Mouse (Mus musculus): Measurements from ENCODE around the gene Uap1l1.

Uap1l1 gene

DNA sequence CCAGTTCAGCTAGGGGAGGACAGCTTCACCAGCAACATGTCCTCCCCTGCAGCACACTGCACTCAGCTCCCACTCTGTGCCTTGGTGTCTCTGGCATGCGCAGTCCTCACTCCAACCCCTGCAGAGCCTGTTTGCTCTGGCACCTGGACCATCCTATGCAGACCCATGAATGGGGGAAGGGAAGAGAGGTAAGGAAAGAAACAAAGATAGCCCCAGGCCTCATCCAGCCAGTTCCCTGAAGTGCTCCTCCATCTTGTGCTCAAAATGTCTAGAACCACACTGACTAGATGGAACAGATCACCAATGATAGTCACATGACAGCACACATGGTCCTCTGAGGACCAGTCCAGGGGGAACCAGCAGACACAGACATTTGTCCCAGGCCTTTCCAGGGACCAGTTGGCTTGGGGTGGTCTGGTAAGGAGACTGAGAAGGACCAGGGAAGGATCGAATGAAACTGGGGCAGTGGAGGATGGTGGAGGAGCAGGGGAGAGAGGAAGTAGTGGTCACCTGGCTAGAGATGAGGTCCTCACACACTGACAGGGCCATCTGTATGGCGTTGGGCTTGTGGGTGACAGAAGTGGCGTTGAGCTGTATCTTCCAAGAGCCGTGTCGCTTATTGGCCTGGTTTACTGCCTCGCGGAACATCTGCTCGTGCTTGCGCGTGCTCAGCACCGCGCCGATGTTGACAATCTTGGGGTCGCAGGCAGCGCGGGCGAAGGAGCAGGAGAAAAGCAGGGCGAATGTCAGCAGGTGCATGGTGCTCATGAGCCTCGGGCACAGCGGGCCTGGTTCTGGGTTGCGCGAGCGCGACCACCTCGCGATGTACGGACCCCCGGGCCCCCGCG lies 47.1 kb downstream of the Uap1l1 start:
- no peak for DNase-seq (ENCODE audit: low spot score)

DNA sequence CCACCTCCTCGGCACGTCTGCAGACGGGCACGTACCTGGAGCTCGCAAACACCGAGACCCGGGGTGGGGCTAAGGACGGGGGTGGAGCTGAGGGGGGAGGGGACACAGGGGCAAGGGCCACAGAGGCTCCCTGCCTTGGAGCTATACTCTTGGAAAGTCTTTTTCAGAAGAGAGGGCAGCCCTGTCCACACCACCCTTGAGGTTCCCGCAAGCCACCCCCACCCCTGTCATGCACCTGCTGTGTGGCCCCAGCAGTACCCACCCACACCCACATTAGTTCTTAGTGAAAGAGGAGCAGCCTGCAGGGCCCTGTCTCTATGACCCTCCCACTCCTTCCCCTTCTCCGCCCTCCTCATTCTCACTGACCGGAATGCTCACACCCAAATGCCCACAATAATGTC lies 54.0 kb downstream of the Uap1l1 start:
- DNase-seq (ENCODE audit: low spot score) = no peak

DNA sequence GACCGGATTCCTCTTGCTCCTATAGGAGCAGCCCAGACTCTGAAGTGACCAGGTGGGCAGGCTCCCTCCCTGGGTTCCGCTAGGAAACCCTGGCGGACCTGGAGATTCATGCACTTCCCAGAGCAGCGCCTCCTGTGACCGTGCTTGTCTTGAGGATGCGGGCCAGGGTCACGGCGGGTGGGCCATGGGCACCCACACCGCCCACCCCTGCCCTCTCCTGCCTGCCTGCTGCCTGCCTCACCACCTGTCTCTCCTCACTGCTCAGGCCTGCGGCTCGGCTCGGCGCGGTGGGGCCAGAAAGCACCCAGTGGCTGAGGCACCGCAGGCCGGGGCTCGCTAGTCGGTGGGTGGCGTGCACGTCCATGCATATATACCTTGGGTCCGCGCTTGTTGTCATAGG lies 54.5 kb downstream of the Uap1l1 start:
- DNase-seq (ENCODE audit: low spot score) = no peak

GRCm38 (mm10) chr2:25310180-25310579 lies 55.3 kb downstream of the Uap1l1 start:
- DNase-seq (ENCODE audit: low spot score) = no peak

All from spleen, adult 12 weeks (tissue).